Mouse (Mus musculus): ENCODE measurements around the gene Casp9.

- TF ChIP-seq POLR2A (IDR thresholded peaks at IDR 0.05; ENCODE audit: insufficient read depth, low read depth, low read length) (0 out of 2 replicates have a peak, but pooled peaks have one; percentile 28), CTCF (IDR thresholded peaks at IDR 0.05; ENCODE audit: insufficient read depth, low read depth, low read length) (no peak)
Observed at GRCm38 (mm10) chr4:141793282-141794151, at the start of gene Casp9.
